Comparison of ENCODE assay signal across 27 mouse cellular contexts in the genomic region with DNA sequence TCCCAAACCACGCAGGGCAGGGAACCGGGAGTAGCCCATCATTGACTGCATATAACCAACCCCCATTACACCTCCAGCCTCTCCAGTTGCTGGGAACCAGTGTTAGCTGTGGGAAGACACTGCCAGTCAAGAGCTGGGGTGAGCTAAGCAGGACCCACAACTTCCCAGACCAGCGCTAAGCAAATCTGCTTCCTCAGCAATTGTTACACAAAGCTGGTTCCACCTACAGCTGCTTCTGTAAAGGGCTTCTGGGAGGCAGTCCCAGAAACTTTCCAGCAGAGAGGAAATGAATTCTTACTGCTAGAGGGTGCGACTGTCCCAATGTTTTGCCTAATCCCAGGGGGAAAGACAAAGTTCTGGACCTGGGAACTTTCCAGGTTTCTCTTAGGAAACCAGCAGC. TPM values are rescaled to one million over a fixed set of nuclear protein-coding genes. Genes with fewer than 3 reads are reported as not detected.
"Had no signal": no experiment of that assay in that cellular context is flagged by ENCODE, and none has a peak within 500 bp of the region (broad histone marks: within the 10 kb centered on the region; RNA-seq: fewer than 3 reads in every experiment).

No protein-coding gene starts in this region.

- H3K36me3 ChIP-seq: midbrain, embryonic 10.5 days; midbrain, embryonic 12.5 days; neural tube, embryonic 13.5 days; neural tube, embryonic 15.5 days had no signal

- H3K4me2 ChIP-seq: lung, embryonic 14.5 days; midbrain, embryonic 12.5 days; neural tube, embryonic 13.5 days; neural tube, embryonic 15.5 days had no signal

- H3K9ac ChIP-seq: lung, embryonic 14.5 days; midbrain, embryonic 12.5 days; neural tube, embryonic 13.5 days; neural tube, embryonic 15.5 days had no signal

- H3K27ac ChIP-seq: midbrain, embryonic 10.5 days; midbrain, embryonic 12.5 days; neural tube, embryonic 13.5 days; neural tube, embryonic 15.5 days had no signal

- H3K4me1 ChIP-seq: midbrain, embryonic 10.5 days; midbrain, embryonic 12.5 days; neural tube, embryonic 13.5 days; neural tube, embryonic 15.5 days had no signal

- H3K9me3 ChIP-seq: midbrain, embryonic 10.5 days; midbrain, embryonic 12.5 days; neural tube, embryonic 13.5 days; neural tube, embryonic 15.5 days had no signal

- H3K27me3 ChIP-seq: midbrain, embryonic 12.5 days; neural tube, embryonic 13.5 days; neural tube, embryonic 15.5 days had no signal

- H3K4me3 ChIP-seq: midbrain, embryonic 10.5 days; midbrain, embryonic 12.5 days; myocyte; neural tube, embryonic 13.5 days; neural tube, embryonic 15.5 days had no signal

- ATAC-seq: midbrain, embryonic 16.5 days had no signal

- DNase-seq: lung, adult 18-20 months; lung, embryonic 14.5 days; lung, postnatal 10 days; lung, postnatal 4 days; midbrain, embryonic 14.5 days; retina, postnatal 1 day; right cerebral cortex, adult 18-20 months; right cerebral cortex, postnatal 25 days; right cerebral cortex, postnatal 4 days; spleen, adult 18-20 months; thymus, adult 18-20 months; thymus, postnatal 25 days; thymus, postnatal 4 days had no signal

RNA-seq across cellular contexts. Expression of a gene that starts 22.2 kb away (rescaled TPM):
- total RNA-seq: megakaryocyte, adult 5-6 weeks; megakaryocyte-erythroid progenitor cell, adult 5-6 weeks had no signal
- polyA plus RNA-seq: lung, embryonic 14.5 days; lung, embryonic 16.5 days; midbrain, embryonic 10.5 days; midbrain, embryonic 12.5 days; midbrain, embryonic 14.5 days; midbrain, embryonic 16.5 days; myocyte; neural tube, embryonic 11.5 days; neural tube, embryonic 13.5 days; neural tube, embryonic 15.5 days; small intestine, adult 2 months; stomach, embryonic 14.5 days; stomach, embryonic 16.5 days; urinary bladder, adult 2 months had no signal

RNA-seq across cellular contexts. Expression of a gene that starts 25.6 kb away (rescaled TPM):
- polyA plus RNA-seq: lung, embryonic 16.5 days; midbrain, embryonic 10.5 days; small intestine, adult 2 months; stomach, embryonic 14.5 days; stomach, embryonic 16.5 days had no signal
